Mouse (Mus musculus): ENCODE results near the gene Nsmce1.
A peak's percentile ranks its signal among the peaks of the same experiment; 100 is the strongest.
"Not testable (repeated sequence)": the region's sequence is repeated elsewhere in the genome, so short reads cannot be mapped to it uniquely, and the experiment has no call there.

The Nsmce1 gene

DNA sequence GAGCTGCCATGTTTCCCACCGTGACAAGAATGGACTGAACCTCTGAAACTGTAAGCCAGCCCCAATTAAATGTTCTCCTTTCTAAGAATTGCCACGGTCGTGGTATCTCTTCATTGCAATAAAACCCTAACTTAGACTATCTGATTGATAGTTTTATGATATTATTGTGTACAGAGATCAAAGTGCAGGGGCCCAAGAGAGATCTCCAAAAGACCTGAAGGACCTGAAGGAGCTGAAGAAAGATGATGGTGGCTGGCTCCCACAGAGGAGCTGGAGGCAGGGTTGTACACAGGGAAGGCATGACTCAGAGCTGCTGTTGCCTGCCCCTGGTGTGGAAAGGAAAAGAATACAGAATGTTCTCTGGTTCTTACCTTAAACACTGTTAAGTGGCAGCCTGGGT is 57.5 kb downstream of the Nsmce1 start:
- no peak for DNase-seq (ENCODE audit: low spot score)

DNA sequence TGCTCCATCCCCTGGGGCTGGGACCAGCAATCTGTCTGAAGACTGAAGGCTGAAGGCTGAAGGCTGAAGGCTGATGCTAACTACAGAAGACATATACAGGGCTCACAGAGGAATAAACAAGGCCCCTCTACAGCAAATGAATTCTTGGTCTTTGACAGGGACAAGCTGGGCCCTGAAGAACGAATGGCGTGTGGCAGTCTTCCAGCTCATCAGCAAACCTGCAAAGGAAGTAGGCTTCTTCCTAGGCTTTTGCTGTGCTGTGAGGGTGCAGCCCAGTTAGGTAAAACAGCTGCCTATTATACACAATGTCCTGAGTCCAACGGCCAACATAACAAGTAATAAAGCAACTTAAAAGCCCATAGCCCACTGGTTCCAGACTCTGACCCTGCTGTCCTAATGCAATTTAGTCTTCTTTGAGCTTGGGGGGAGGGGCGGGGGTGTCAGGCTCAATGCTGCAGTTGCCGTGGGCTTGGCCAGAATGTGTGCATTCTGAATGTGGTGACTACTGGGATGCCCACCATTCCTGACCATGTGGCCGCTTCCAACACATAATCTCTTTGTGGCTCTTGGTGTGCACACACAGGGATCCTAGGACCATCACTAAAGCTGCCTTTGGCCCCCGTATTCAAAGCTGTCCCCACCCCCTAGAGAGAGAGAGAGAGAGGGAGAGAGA is 61.1 kb downstream of the Nsmce1 start:
- no peak for DNase-seq (ENCODE audit: low spot score)

DNA sequence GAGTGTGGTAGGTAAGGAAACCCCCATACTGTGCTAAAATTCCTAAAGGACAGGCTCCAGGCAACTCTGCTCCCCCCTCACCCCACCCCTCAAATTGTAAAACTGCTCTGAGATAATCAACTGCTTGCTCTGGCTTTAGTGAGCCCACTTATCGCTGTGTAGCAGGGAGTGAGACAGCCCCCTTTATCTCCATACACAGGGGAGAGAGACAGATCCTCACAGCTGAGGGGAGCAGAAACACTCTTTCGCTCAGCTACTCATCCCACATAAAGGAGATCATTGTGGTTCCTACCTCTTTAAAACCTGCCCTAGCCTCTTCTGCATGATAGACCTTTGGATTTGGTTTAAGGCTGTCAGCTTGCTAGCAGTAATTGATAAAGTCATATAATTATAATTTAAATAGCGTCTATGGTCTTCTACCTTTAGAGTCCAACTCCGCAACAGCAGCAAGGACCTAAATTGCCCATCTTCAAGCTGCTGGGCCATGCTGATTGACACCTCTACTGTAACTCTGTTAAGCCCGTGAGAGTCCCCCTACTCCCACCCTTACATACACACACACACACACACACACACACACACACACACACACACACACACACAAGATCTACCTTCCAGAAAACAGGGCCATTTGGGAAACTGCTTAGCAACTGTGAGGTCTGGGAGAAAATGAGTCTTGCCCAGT is 62.4 kb downstream of the Nsmce1 start:
- DNase-seq (ENCODE audit: low spot score), result not testable (repeated sequence)

GRCm38 (mm10) chr7:125428381-125428780 is 63.0 kb downstream of the Nsmce1 start:
- no peak for DNase-seq (ENCODE audit: low spot score)

- DNase-seq (ENCODE audit: low spot score), result no peak
Observed at GRCm38 (mm10) chr7:125427492-125428090, 63.8 kb downstream of the Nsmce1 start.

DNA sequence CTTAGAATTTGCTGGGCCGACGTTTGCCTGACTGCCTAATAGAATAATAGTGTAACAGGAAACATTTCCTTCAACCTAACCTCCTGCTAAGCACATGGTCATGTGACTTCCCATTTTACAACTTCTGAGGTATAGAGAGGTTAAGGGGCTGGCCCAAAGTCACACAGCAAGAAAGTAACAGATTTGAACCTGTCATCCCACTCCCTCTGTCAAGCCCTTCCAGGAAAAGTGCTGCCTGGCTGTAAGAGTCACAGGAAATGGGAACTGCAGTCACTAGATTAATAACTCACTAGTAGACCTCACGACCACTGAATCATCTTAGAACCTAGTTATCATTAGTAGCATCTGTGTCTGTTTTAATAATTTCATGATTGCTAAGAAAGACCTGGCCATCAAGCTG is 68.3 kb downstream of the Nsmce1 start:
- no peak for DNase-seq (ENCODE audit: low spot score)

GRCm38 (mm10) chr7:125421911-125422310 is 69.5 kb downstream of the Nsmce1 start:
- DNase-seq (ENCODE audit: low spot score), result no peak

DNA sequence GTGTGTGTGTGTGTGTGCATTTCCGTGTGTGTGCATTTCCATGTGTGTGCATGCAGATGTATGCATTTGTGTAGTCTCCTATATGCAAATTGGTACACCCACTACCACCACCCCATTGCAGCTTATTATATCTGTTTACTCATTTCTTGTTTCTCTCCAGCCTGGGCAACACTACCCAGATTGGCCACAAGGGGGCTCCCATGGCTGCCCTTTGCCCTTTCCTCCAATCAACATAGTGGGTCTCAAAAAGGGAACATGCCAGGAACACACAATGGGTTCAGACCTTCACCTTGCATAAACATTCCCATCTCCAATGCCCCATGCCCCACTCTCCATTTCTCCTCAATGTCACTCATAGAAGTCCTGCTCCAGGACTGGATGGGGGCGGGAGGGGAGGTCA is 71.2 kb downstream of the Nsmce1 start:
- no peak for DNase-seq (ENCODE audit: low spot score)

GRCm38 (mm10) chr7:125418413-125418812 is 73.0 kb downstream of the Nsmce1 start:
- peak; percentile 41 for DNase-seq (ENCODE audit: low spot score)

All from embryo, embryonic 10 days (tissue).